Mouse (Mus musculus) testis, adult 2 months (tissue): ENCODE results near the gene Edem1. TPM values are rescaled to one million over a fixed set of nuclear protein-coding genes. Genes with fewer than 3 reads are reported as not detected.

Source experiments
- H3K27ac ChIP-seq: fragments of 200-500 bp; 2 replicates; pipeline ENCODE4 v1.5.1; 2012; ENCODE audit warnings: low read depth, low read length; ENCODE audit not compliant: control insufficient read depth, insufficient read depth
- H3K27me3 ChIP-seq: fragments of 200-500 bp; 2 replicates; pipeline ENCODE4 v1.6.1; 2012; ENCODE audit warnings: mild to moderate bottlenecking, low read length, moderate library complexity; ENCODE audit not compliant: control insufficient read depth, insufficient read depth
- H3K36me3 ChIP-seq: fragments of 200-500 bp; 2 replicates; pipeline ENCODE4 v1.6.1; 2012; ENCODE audit warnings: mild to moderate bottlenecking, low read length; ENCODE audit not compliant: control insufficient read depth, insufficient read depth
- H3K4me1 ChIP-seq: fragments of 200-500 bp; 2 replicates; pipeline ENCODE4 v1.6.1; 2012; ENCODE audit warnings: low read length; ENCODE audit not compliant: control insufficient read depth, insufficient read depth
- H3K4me3 ChIP-seq: fragments of 200-500 bp; 2 replicates; pipeline ENCODE4 v1.5.1; 2012; ENCODE audit warnings: low read depth, mild to moderate bottlenecking, low read length, moderate library complexity, mixed read lengths; ENCODE audit not compliant: control insufficient read depth
- CTCF ChIP-seq: fragments of 200-500 bp; IDR thresholded peaks from 2 replicates; pipeline ENCODE4 v1.5.1; 2012; ENCODE audit warnings: low read depth, mild to moderate bottlenecking, inconsistent platforms, low read length, moderate library complexity; ENCODE audit not compliant: control insufficient read depth, insufficient read depth, insufficient replicate concordance
- POLR2A ChIP-seq: fragments of 200-500 bp; IDR thresholded peaks from 2 replicates; pipeline ENCODE4 v1.6.1; 2012; ENCODE audit warnings: low read depth, mild to moderate bottlenecking, inconsistent platforms, low read length, moderate library complexity; ENCODE audit not compliant: control insufficient read depth
- polyA plus RNA-seq: library from polyadenylated mRNA; depleted of rRNA; stranded (reverse); fragments of >200 nt; gene quantifications from 2 replicates; pipeline ENCODE4 v1.2.3, GENCODE M21; 2012

The Edem1 gene
- polyA plus RNA-seq, 1 experiment = 7.4 TPM

GRCm38 (mm10) chr6:108880368-108881013 lies 52.0 kb downstream of the Edem1 start:
- H3K4me3 ChIP-seq = no peak overlapping the region
- no peaks in the 10 kb centered on the region for H3K4me1 ChIP-seq
- H3K36me3 ChIP-seq = no peaks in the 10 kb centered on the region
- no peak for TF ChIP-seq POLR2A
- no peak for TF ChIP-seq CTCF
- no peaks in the 10 kb centered on the region for H3K27me3 ChIP-seq
- H3K27ac ChIP-seq = no peak overlapping the region

GRCm38 (mm10) chr6:108881074-108881473 lies 52.6 kb downstream of the Edem1 start:
- TF ChIP-seq POLR2A (no peak), CTCF (peak; percentile 68; the same call in 1 of the 2 replicates)
- H3K27ac ChIP-seq = no peak overlapping the region
- H3K4me3 ChIP-seq = no peak overlapping the region
- no peaks in the 10 kb centered on the region for H3K36me3 ChIP-seq
- no peaks in the 10 kb centered on the region for H3K4me1 ChIP-seq
- H3K27me3 ChIP-seq = no peaks in the 10 kb centered on the region

GRCm38 (mm10) chr6:108883826-108884225 lies 55.4 kb downstream of the Edem1 start:
- TF ChIP-seq CTCF (no peak), POLR2A (no peak)
- Histone ChIP-seq H3K27ac (no peak overlapping the region), H3K4me3 (no peak overlapping the region), H3K36me3 (no peaks in the 10 kb centered on the region), H3K27me3 (no peaks in the 10 kb centered on the region), H3K4me1 (no peaks in the 10 kb centered on the region)

GRCm38 (mm10) chr6:108884603-108885002 lies 56.2 kb downstream of the Edem1 start:
- H3K36me3 ChIP-seq = no peaks in the 10 kb centered on the region
- no peaks in the 10 kb centered on the region for H3K4me1 ChIP-seq
- no peaks in the 10 kb centered on the region for H3K27me3 ChIP-seq
- no peak overlapping the region for H3K27ac ChIP-seq
- TF ChIP-seq POLR2A (no peak), CTCF (no peak)
- H3K4me3 ChIP-seq = no peak overlapping the region

- no peaks in the 10 kb centered on the region for H3K27me3 ChIP-seq
- TF ChIP-seq POLR2A = no peak
- no peak for TF ChIP-seq CTCF
- no peak overlapping the region for H3K27ac ChIP-seq
- no peaks in the 10 kb centered on the region for H3K36me3 ChIP-seq
- H3K4me3 ChIP-seq = no peak overlapping the region
- H3K4me1 ChIP-seq = no peaks in the 10 kb centered on the region
These were observed 57.9 kb downstream of the Edem1 start for GRCm38 (mm10) chr6:108886346-108886745.

- no peak overlapping the region for H3K4me3 ChIP-seq
- TF ChIP-seq POLR2A (no peak), CTCF (no peak)
- no peaks in the 10 kb centered on the region for H3K4me1 ChIP-seq
- no peaks in the 10 kb centered on the region for H3K27me3 ChIP-seq
- no peaks in the 10 kb centered on the region for H3K36me3 ChIP-seq
- H3K27ac ChIP-seq = no peak overlapping the region
These were observed 64.1 kb downstream of the Edem1 start for GRCm38 (mm10) chr6:108892589-108892988.

- Histone ChIP-seq H3K27me3 (no peaks in the 10 kb centered on the region), H3K36me3 (no peaks in the 10 kb centered on the region), H3K4me1 (no peaks in the 10 kb centered on the region), H3K27ac (no peak overlapping the region), H3K4me3 (no peak overlapping the region)
- TF ChIP-seq CTCF (no peak), POLR2A (no peak)
These were observed 66.7 kb downstream of the Edem1 start for GRCm38 (mm10) chr6:108895129-108895528.

- TF ChIP-seq CTCF (no peak), POLR2A (no peak)
- H3K4me3 ChIP-seq = no peak overlapping the region
- no peaks in the 10 kb centered on the region for H3K36me3 ChIP-seq
- H3K27me3 ChIP-seq = no peaks in the 10 kb centered on the region
- H3K4me1 ChIP-seq = no peaks in the 10 kb centered on the region
- no peak overlapping the region for H3K27ac ChIP-seq
These were observed 67.5 kb downstream of the Edem1 start for GRCm38 (mm10) chr6:108895976-108896375.
